Mouse (Mus musculus) stomach, postnatal 0 days (tissue): ENCODE measurements at regions not wholly inside any gene's neighbourhood (a gene's known extent, or its start where the extent isn't known, plus 50 kb on each side); places are given as distances from the start of the nearest gene placed in this dataset.

Experiments
- CTCF ChIP-seq: IDR thresholded peaks from 2 replicates; pipeline ENCODE4 v1.5.1; 2016; ENCODE audit warnings: antibody characterized with exemption, low read depth, mild to moderate bottlenecking, moderate library complexity
- EP300 ChIP-seq: optimal IDR thresholded peaks from 2 replicates; pipeline ENCODE3; 2016; ENCODE audit warnings: antibody characterized with exemption

- TF ChIP-seq CTCF (no peak), EP300 (no peak)
Measured at GRCm38 (mm10) chr19:54170361-54170760, 126.4 kb downstream of the Adra2a start.
